Mouse (Mus musculus): Measurements from ENCODE around the gene Lrrc56.

Lrrc56 gene

GRCm38 (mm10) chr7:141193948-141194347 is at the start of gene Lrrc56, which contains the start of gene Hras:
TSS of gene Lrrc56 (plus strand) at chr7:141194157.
TSS of gene Hras (minus strand) at chr7:141194005.
- DNase-seq (ENCODE audit: low spot score) = peak; percentile 99

DNA sequence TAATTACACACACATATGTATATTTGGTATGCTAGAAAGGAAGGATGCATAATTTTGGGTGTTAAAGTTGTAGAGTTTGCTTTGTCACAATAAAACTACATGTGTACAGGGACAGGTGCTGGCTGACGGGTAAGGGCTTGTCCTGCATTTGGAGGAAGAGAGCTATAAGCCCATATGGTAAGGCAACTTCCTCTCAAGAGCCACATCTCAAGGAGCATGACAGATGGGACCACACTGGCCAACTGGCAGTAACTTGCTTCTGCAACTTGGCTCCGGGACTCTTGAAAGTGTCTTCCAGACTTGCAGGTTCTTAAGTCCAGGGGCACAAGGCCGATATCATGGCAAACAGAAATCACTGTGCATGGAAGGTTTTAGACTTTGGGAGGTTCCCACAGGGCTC is 49.3 kb upstream of the Lrrc56 start:
- DNase-seq (ENCODE audit: low spot score) = no peak

DNA sequence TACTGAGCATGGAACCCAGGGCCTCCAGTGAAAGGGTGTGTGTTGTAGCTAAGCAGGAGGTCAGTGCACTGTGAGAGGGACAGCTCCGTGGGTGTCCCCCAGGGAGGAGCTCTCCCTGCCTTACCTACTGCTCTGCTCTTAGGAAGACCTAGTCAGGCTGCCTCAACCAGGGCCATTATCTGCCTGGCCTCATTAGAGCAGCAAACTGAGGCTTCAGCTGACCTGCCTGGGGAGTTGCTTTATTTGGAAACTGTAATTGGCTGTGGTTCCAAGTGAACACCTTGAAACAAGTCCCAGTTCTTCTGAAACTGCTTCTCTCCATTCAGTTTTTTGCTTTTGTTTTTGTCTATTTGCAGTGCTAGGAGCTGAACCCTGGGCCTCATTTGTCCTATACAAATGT is 48.6 kb upstream of the Lrrc56 start:
- DNase-seq (ENCODE audit: low spot score) = no peak

GRCm38 (mm10) chr7:141146043-141146595 is 47.8 kb upstream of the Lrrc56 start:
- DNase-seq (ENCODE audit: low spot score) = no peak

DNA sequence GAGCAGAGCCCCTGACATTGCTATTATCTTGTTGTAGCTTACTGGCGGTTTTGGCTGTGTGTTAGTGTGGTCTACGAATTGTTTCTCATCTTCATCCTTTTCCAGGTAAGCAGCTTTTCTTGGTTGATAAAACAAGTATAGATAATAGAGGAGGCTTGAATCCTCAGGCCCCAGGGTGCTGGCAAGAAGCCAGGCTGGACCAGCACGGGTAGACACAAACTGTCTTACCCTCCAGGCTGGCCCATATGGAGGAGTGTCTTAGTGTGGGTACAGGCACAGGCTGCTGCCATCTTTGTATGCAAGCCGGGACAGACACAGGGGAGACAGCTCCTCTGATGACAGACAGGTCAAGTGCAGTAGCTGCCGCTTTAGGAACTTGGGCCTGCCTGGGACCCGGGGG is 46.9 kb upstream of the Lrrc56 start:
- no peak for DNase-seq (ENCODE audit: low spot score)

DNA sequence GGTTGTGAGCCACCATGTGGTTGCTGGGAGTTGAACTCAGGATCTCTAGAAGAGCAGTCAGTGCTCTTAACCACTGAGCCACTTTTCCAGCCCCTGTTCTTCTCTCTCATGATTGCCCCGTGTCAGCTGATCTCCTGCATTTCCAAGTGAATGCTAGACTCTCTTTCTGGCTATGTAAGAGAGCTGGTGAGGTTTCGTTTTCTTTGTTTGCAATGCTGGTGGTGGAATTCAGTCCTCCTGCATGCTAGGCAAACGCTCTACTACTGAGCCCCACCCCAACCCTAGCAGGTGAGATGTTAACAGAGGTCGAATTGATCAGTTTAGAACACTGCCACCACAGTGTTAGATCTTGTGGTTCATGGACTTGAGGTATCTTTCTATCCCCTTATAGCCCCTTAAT is 45.3 kb upstream of the Lrrc56 start:
- DNase-seq (ENCODE audit: low spot score) = no peak

- DNase-seq (ENCODE audit: low spot score) = no peak
These were observed 38.6 kb upstream of the Lrrc56 start for GRCm38 (mm10) chr7:141155362-141155761.

DNA sequence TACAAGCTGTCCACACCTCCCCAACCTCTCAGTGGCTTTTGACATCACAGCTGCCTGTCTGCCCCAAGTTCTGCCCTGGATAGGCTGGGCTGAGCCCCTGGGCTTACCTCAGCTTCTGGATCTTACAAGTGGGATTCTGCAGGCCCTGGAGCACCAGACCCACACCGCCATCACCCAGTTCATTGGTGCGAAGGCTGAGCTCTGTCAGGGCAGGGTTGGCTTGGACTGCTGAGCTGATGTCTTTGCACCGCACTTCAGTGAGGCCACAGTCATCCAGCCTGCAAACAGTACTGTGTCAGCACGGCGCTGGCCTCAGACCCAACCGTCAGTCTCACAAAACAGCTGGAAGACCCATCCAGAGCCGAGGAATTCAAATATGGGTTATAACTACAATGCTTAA is 29.6 kb upstream of the Lrrc56 start:
- no peak for DNase-seq (ENCODE audit: low spot score)

DNA sequence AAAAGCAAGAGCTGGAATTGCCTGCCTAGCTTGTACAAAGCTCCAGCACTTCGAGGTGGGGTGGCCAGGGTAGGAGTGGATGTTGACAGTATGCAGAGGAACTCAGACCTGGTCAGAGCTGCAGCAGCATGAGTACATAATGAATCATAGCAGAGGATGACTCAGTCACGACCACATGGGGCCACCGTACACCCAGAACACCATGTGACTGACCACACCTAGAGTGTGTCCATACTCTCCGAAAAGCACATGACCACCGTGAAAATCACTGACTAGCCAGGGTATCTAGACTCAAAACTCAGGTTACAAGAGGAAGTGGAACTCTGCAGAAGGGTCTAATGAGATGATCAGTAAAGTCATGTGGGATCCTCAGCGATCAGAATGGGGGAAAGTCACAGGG is 29.1 kb upstream of the Lrrc56 start:
- DNase-seq (ENCODE audit: low spot score) = no peak

- DNase-seq (ENCODE audit: low spot score) = peak; percentile 59
These were observed 25.9 kb upstream of the Lrrc56 start for GRCm38 (mm10) chr7:141167901-141168517.

DNA sequence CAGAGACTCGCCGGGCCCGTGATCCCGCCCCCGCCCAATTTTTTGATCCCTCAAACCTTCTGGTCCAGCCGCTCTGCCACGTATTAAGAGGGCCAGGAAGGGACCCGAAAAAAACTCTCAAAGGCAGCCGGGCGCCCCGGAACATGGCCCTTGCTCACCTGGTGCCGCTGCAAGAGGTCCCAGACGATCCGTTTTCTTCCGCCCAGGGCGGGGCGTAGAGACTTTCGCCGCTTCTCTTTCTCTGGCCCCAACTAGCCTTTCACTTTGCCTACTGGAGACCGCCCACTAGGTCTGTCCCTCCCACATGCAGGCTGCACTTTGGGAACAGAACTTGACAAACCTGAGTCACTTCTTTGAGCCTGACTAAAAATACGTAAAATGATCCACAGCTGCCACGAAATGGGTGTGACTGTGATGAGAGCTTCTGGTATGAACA is 25.4 kb upstream of the Lrrc56 start:
- DNase-seq (ENCODE audit: low spot score) = peak; percentile 69

DNA sequence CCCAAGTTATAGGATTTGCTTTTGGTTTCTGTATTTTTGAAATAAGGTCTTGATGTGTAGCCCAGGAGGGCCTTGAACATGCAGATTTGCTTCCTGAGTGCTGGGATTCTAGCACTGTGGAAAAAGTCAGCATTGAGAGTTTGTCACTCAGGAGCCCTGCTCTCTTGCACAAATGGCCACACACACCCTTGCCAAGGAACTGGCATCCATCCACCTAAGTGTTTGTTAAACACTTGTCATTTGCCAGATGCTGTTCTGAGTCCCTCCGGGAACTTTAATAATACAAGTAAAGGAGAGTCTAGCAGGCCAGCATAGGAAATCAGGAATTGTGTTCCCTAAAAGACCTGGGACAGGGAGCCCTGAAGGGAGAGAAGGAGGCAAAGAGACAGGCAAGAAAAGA is 24.7 kb upstream of the Lrrc56 start:
- no peak for DNase-seq (ENCODE audit: low spot score)

GRCm38 (mm10) chr7:141169866-141170265 is 24.1 kb upstream of the Lrrc56 start:
- DNase-seq (ENCODE audit: low spot score) = no peak

GRCm38 (mm10) chr7:141172116-141173006 is 21.6 kb upstream of the Lrrc56 start, which contains the start of gene Rnh1:
TSS of gene Rnh1 (minus strand) at chr7:141172857.
- peak; percentile 90 for DNase-seq (ENCODE audit: low spot score)

DNA sequence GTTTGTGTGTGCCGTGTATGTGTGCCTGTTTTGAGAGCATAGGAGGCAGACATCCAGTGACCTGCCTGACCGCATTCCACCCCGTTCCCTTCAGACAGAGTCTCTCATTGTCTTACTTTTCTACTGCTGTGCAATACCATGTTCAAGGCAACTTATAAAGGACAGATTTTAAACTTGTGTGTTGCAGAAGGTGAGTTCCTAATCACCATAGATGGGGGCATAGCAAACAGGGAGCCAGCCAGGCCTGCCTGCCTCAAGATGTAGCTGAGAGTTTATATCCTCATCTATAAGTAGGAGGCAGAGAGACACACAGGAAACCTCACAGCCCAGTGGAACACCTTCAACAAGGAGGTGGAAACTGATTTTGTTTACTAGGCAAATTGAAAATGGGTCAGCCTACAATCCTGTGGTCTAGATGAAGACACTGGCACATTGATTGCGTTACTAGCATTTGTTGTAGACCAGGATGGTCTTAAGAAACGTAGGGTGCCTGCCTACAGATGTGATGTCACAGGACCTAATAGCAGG is 20.6 kb upstream of the Lrrc56 start:
- DNase-seq (ENCODE audit: low spot score) = no peak

GRCm38 (mm10) chr7:141175068-141175467 is 18.9 kb upstream of the Lrrc56 start:
- DNase-seq (ENCODE audit: low spot score) = no peak

DNA sequence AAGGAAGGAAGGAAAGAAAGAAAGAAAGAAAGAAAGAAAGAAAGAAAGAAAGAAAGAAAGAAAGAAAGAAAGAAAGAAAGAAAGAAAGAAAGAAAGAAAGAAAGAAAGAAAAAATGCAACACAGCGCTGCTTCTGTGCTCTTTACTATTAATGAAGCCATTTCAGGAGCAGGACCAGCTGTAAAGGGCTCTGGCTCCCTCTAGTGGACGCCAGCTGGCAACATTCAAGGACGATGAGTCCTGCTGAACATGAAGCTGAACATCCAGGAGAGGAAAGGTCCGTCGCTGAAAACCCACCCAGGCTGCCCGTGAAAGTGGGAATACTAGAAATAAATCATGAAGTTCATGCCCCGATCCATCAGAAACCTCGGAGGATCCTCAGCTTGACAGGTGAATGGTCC is 17.8 kb upstream of the Lrrc56 start:
- DNase-seq (ENCODE audit: low spot score) = peak; percentile 79

GRCm38 (mm10) chr7:141188194-141188593 is 5.8 kb upstream of the Lrrc56 start:
- no peak for DNase-seq (ENCODE audit: low spot score)

DNA sequence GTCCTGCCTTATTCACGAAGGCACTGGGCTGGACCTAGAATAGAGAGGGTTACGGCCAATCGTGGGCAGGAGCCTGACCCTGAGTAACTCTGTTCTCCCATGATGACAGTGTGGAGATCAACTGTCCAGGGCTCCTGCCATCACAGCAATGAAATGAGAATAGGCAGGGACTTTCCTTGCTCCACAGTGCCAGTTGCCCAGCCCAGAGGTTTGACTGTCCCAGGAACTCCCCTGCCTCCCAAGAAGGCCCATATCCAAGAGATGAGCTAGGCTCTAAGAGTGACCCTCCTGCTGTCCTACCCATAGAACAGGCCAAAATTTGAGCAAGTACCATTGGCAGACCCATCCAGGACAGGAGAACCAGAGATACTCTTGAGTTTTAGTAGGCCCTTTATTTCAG is 5.2 kb upstream of the Lrrc56 start:
- DNase-seq (ENCODE audit: low spot score) = no peak

DNA sequence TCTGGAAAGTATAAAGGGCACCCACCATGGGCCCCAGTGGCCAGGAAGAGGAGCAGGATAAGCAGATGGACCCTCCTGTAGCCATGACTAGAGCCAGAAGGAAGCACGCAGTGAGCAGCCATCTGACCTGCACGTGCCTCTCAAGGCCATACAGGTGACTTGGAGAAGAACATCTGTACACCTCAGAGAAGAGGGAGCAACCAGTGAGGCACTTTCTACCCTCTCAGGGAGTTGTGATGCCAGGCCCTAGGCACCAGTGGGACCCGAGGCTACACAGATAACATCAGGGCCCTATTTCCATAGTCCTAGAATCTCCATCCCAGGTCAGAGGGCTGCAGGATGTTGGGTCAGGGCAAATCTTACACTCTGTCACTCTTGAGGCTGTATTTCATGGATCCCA is 3.7 kb upstream of the Lrrc56 start:
- DNase-seq (ENCODE audit: low spot score) = no peak

DNA sequence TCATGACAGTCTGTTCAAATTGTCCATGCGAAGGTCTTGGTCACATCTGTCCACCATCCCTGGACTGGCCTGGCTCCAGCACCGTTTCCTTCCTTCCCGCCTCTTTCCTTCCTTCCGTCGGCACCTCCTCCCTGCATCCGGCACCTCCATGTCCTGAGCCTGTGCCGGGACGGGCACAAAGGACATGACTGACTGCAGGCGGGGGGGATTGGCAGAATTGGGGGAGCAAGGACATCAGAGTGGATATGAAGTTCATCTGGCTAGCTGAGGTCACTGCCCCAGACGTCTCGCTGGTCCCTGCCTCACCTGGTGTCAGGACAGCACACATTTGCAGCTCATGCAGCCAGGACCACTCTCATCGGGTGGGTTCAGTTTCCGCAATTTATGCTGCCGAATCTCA is 2.9 kb upstream of the Lrrc56 start:
- no peak for DNase-seq (ENCODE audit: low spot score)

GRCm38 (mm10) chr7:141191796-141192685 is 1.9 kb upstream of the Lrrc56 start:
- DNase-seq (ENCODE audit: low spot score) = no peak
